In genomic region chr6:129740069-129740721, GRCm38 (mm10) we compare ENCODE assay signal across 22 mouse cellular contexts. TPM values are rescaled to one million over a fixed set of nuclear protein-coding genes. Genes with fewer than 3 reads are reported as not detected.
"Had no signal": no experiment of that assay in that cellular context is flagged by ENCODE, and none has a peak within 500 bp of the region (broad histone marks: within the 10 kb centered on the region; RNA-seq: fewer than 3 reads in every experiment).

Klri2 (minus strand) TSS chr6:129740484.

- H3K4me1 ChIP-seq: liver, embryonic 13.5 days; midbrain, embryonic 12.5 days; midbrain, embryonic 15.5 days had no signal

- DNase-seq: kidney, adult 2 months; kidney, postnatal 25 days; layer of hippocampus, adult 9-11 months; layer of hippocampus, postnatal 36 days; liver, embryonic 13.5 days; lung, embryonic 14.5 days; thymus, adult 18-20 months; thymus, postnatal 36 days had no signal

- H3K9ac ChIP-seq: liver, embryonic 13.5 days; lung, embryonic 14.5 days; midbrain, embryonic 12.5 days; midbrain, embryonic 15.5 days had no signal

- H3K36me3 ChIP-seq: liver, embryonic 13.5 days; midbrain, embryonic 12.5 days; midbrain, embryonic 15.5 days had no signal

- H3K9me3 ChIP-seq: liver, embryonic 13.5 days; midbrain, embryonic 12.5 days; midbrain, embryonic 15.5 days had no signal

- H3K27me3 ChIP-seq: liver, embryonic 13.5 days; midbrain, embryonic 12.5 days; midbrain, embryonic 15.5 days had no signal

- H3K4me2 ChIP-seq: liver, embryonic 13.5 days; lung, embryonic 14.5 days; midbrain, embryonic 12.5 days; midbrain, embryonic 15.5 days had no signal

- ATAC-seq: lung, postnatal 0 days; midbrain, embryonic 15.5 days had no signal

- H3K4me3 ChIP-seq: layer of hippocampus, adult 2 months; liver, embryonic 13.5 days; midbrain, embryonic 12.5 days; midbrain, embryonic 15.5 days had no signal

- H3K27ac ChIP-seq: kidney, postnatal 0 days; layer of hippocampus, adult 2 months; liver, embryonic 13.5 days; midbrain, embryonic 12.5 days; midbrain, embryonic 15.5 days had no signal

RNA-seq across cellular contexts. Expression of gene Klri2, which starts in this region (rescaled TPM):
- total RNA-seq: layer of hippocampus, adult 2 months; layer of hippocampus, postnatal 36 days; left cerebral cortex, adult 8-10 months had no signal
- polyA plus RNA-seq: kidney, embryonic 14.5 days; limb, embryonic 11.5 days; limb, embryonic 14.5 days; liver, adult 2 months; liver, embryonic 13.5 days; lung, embryonic 14.5 days; midbrain, embryonic 12.5 days; midbrain, embryonic 15.5 days; neural tube, embryonic 11.5 days; neural tube, embryonic 14.5 days; small intestine, adult 2 months; testis, adult 2 months had no signal
